Mouse (Mus musculus): Measurements from ENCODE around the gene Ugt1a9.

DNA sequence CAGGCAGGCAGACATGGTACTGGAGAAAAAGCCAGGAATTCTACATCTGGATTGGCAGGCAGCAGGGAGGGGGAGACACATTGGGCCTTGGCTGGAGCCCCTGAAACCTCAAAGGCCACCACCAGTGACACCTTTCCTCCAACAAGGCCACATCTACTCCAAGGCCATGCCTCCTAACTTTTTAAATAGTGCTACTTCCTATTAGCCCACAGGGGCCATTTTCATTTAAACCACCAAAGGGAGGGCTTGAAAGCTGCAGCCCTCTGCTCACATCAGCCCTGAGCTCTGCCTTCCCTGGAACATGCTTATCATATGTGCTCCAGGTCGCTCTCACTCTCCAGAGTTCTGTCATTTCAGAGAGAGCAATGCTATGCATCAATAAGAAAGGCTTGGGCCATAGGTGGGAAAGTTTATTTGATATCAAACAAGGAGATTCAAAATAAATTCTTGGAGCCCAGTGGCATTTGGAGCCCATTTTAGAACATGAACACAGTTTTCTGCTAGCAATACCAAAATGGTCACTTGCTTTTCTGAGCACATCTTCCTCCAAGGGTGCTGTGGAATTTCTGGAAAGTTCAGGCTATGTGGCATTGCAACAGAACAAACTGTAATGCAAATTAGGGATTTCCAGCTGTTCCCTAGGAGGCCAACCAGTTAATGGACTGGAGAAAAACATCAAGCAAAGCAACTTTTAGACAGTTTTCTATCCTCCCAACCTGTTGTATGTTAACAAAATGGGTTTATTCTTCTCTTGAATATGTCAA, 34.2 kb downstream of the Ugt1a9 start:
- TF ChIP-seq CTCF (IDR thresholded peaks at IDR 0.05; ENCODE audit: low read depth, low read length) = no peak
- TF ChIP-seq POLR2A (IDR thresholded peaks at IDR 0.05; ENCODE audit: insufficient read depth, low read length) = no peak
- TF ChIP-seq EP300 (IDR thresholded peaks at IDR 0.05; ENCODE audit: insufficient read depth, low read depth, low read length) = no peak

All from ES-Bruce4 (cell line).